Mouse (Mus musculus): Measurements from ENCODE around the gene Naip6.
A peak's percentile ranks its signal among the peaks of the same experiment; 100 is the strongest.
"Not testable (repeated sequence)": the region's sequence is repeated elsewhere in the genome, so short reads cannot be mapped to it uniquely, and the experiment has no call there.

The Naip6 gene

GRCm38 (mm10) chr13:100317256-100317893, at the start of gene Naip6:
Gene Naip6, minus strand, starts transcription at chr13:100317674.
- peak; percentile 10 for DNase-seq (ENCODE audit: low spot score)

- not testable (repeated sequence) for DNase-seq (ENCODE audit: low spot score)
These were observed 34.8 kb upstream of the Naip6 start for GRCm38 (mm10) chr13:100352315-100352714.

GRCm38 (mm10) chr13:100349510-100350173, 32.2 kb upstream of the Naip6 start:
- DNase-seq (ENCODE audit: low spot score) = not testable (repeated sequence)

- DNase-seq (ENCODE audit: low spot score) = no peak
These were observed 24.3 kb upstream of the Naip6 start for GRCm38 (mm10) chr13:100341822-100342221.

GRCm38 (mm10) chr13:100331728-100332127, 14.3 kb upstream of the Naip6 start:
- not testable (repeated sequence) for DNase-seq (ENCODE audit: low spot score)

GRCm38 (mm10) chr13:100328899-100329298, 11.4 kb upstream of the Naip6 start:
- not testable (repeated sequence) for DNase-seq (ENCODE audit: low spot score)

- DNase-seq (ENCODE audit: low spot score) = not testable (repeated sequence)
These were observed 10.6 kb upstream of the Naip6 start for GRCm38 (mm10) chr13:100328029-100328428.

- not testable (repeated sequence) for DNase-seq (ENCODE audit: low spot score)
These were observed 4.9 kb upstream of the Naip6 start for GRCm38 (mm10) chr13:100322266-100322837.

GRCm38 (mm10) chr13:100284611-100285010, 32.9 kb downstream of the Naip6 start:
- no peak for DNase-seq (ENCODE audit: low spot score)

- DNase-seq (ENCODE audit: low spot score) = not testable (repeated sequence)
These were observed 45.9 kb downstream of the Naip6 start for GRCm38 (mm10) chr13:100271474-100272132.

GRCm38 (mm10) chr13:100256996-100257395, 60.5 kb downstream of the Naip6 start:
- not testable (repeated sequence) for DNase-seq (ENCODE audit: low spot score)

GRCm38 (mm10) chr13:100255925-100256324, 61.5 kb downstream of the Naip6 start:
- DNase-seq (ENCODE audit: low spot score) = not testable (repeated sequence)

GRCm38 (mm10) chr13:100251897-100252296, 65.6 kb downstream of the Naip6 start:
- not testable (repeated sequence) for DNase-seq (ENCODE audit: low spot score)

- peak; percentile 10 for DNase-seq (ENCODE audit: low spot score)
These were observed 70.5 kb downstream of the Naip6 start for GRCm38 (mm10) chr13:100246896-100247519.

GRCm38 (mm10) chr13:100246223-100246622, 71.3 kb downstream of the Naip6 start, which contains the start of gene Naip5:
Gene Naip5, minus strand, starts transcription at chr13:100246323.
- DNase-seq (ENCODE audit: low spot score) = not testable (repeated sequence)

GRCm38 (mm10) chr13:100243702-100244101, 73.8 kb downstream of the Naip6 start:
- DNase-seq (ENCODE audit: low spot score) = no peak
